Mouse (Mus musculus) cerebellum, adult 2 months (tissue): Measurements from ENCODE around the gene Zfp286.

ENCODE experiments used
- CTCF ChIP-seq: fragments of 200-500 bp; IDR thresholded peaks from 2 replicates; pipeline ENCODE4 v1.5.1; 2011; ENCODE audit warnings: low read depth, mild to moderate bottlenecking, control low read depth, low read length, moderate library complexity, borderline replicate concordance; ENCODE audit not compliant: insufficient read depth
- POLR2A ChIP-seq: fragments of 200-500 bp; IDR thresholded peaks from 2 replicates; pipeline ENCODE4 v1.6.1; 2011; ENCODE audit warnings: low read length, control low read depth, borderline replicate concordance; ENCODE audit not compliant: insufficient read depth

- TF ChIP-seq CTCF (no peak), POLR2A (no peak)
Measured at GRCm38 (mm10) chr11:62708252-62708651, 81.0 kb downstream of the Zfp286 start.
